In the genomic region with DNA sequence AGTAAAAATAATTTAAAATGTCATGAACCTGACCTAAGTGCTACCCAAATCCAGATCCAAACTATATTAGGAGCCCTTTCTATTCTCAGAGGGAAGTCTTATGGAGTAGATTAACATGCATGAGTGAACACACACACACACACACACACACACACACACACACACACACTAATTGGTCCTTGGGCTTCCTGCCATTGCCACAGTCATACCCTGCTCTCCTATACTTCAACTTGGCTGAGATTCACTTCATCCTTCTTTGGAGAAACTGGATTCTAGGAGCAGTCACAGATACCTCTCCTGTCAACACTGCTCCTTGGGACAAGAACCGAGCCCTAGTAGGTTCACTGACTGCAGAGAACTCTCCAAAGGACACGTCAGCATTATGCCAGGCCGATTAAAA, we compare ENCODE assay signal across 21 mouse cellular contexts.
A peak's percentile ranks its signal among the peaks of the same experiment; 100 is the strongest.
DNase-seq lines count a peak whose midpoint lies in the region; ATAC-seq lines count a peak whose summit lies in the region.
"Had no signal": no experiment of that assay in that cellular context is flagged by ENCODE, and none has a peak within 500 bp of the region (broad histone marks: within the 10 kb centered on the region; RNA-seq: fewer than 3 reads in every experiment).

No protein-coding gene starts in this region.

- H3K27me3 ChIP-seq in forebrain, embryonic 13.5 days, result no peaks in the 10 kb centered on the region
- H3K27me3 ChIP-seq in forebrain, embryonic 10.5 days (ENCODE audit: poor library complexity, severe bottlenecking), result no peaks in the 10 kb centered on the region
- no peaks in the 10 kb centered on the region for H3K27me3 ChIP-seq in hindbrain, embryonic 13.5 days
- no peaks in the 10 kb centered on the region for H3K27me3 ChIP-seq in hindbrain, embryonic 10.5 days (ENCODE audit: insufficient read depth, poor library complexity, severe bottlenecking)
- no peaks in the 10 kb centered on the region for H3K27me3 ChIP-seq in hindbrain, embryonic 16.5 days (replicated peaks; ENCODE audit: control insufficient read depth, insufficient read depth, low read length)
- H3K27me3 ChIP-seq: CH12.LX; embryonic facial prominence, embryonic 15.5 days; heart, embryonic 12.5 days; intestine, embryonic 15.5 days had no signal

- H3K4me3 ChIP-seq in forebrain, embryonic 13.5 days, result no peak overlapping the region
- no peak overlapping the region for H3K4me3 ChIP-seq in forebrain, embryonic 10.5 days
- H3K4me3 ChIP-seq in hindbrain, embryonic 13.5 days, result no peak overlapping the region
- H3K4me3 ChIP-seq in hindbrain, embryonic 10.5 days, result no peak overlapping the region
- no peak overlapping the region for H3K4me3 ChIP-seq in hindbrain, embryonic 16.5 days (ENCODE audit: low read length)
- H3K4me3 ChIP-seq: embryonic facial prominence, embryonic 15.5 days; erythroblast, embryonic 14.5 days; heart, embryonic 12.5 days; intestine, embryonic 15.5 days had no signal

- no peaks in the 10 kb centered on the region for H3K36me3 ChIP-seq in forebrain, embryonic 13.5 days (ENCODE audit: poor library complexity, severe bottlenecking)
- no peaks in the 10 kb centered on the region for H3K36me3 ChIP-seq in forebrain, embryonic 10.5 days (replicated peaks)
- H3K36me3 ChIP-seq in hindbrain, embryonic 13.5 days, result no peaks in the 10 kb centered on the region
- no peaks in the 10 kb centered on the region for H3K36me3 ChIP-seq in hindbrain, embryonic 10.5 days
- no peaks in the 10 kb centered on the region for H3K36me3 ChIP-seq in hindbrain, embryonic 16.5 days (ENCODE audit: control insufficient read depth, insufficient read depth, low read length)
- H3K36me3 ChIP-seq: embryonic facial prominence, embryonic 15.5 days; heart, embryonic 12.5 days; intestine, embryonic 15.5 days had no signal

- ATAC-seq in forebrain, embryonic 13.5 days, result peak; percentile 72
- ATAC-seq in hindbrain, embryonic 13.5 days (ENCODE audit: low FRiP score), result 0 out of 2 replicates have a peak, but pooled peaks have one; percentile 39
- ATAC-seq in hindbrain, embryonic 16.5 days, result peak; percentile 17; the same call in 1 of the 2 replicates
- ATAC-seq: intestine, embryonic 15.5 days had no signal

- no peak for DNase-seq in forebrain, embryonic 10.5 days (ENCODE audit: extremely low spot score, low spot score)
- DNase-seq in hindbrain, embryonic 10.5 days (ENCODE audit: low spot score), result no peak
- peak; percentile 37 for DNase-seq in Muller cell, postnatal 12 days (ENCODE audit: inconsistent ontology term)
- no peak for DNase-seq in layer of hippocampus, adult 9-10 months (ENCODE audit: low spot score)
- no peak for DNase-seq in thymus, postnatal 25 days
- DNase-seq: adrenal gland, adult 8-10 months; adrenal gland, postnatal 36 days; cerebellum, adult 11 months; cerebellum, adult 8-10 months; cerebellum, postnatal 25 days; gastrocnemius, adult 2 months; gastrocnemius, postnatal 25 days; kidney, adult 18-20 months had no signal

- H3K4me1 ChIP-seq in forebrain, embryonic 13.5 days, result peaks cover 10% of the 10 kb centered on the region
- H3K4me1 ChIP-seq in forebrain, embryonic 10.5 days, result no peaks in the 10 kb centered on the region
- H3K4me1 ChIP-seq in hindbrain, embryonic 13.5 days (replicated peaks), result 0 out of 2 replicates have a peak, but pooled peaks cover 2% of the 10 kb centered on the region
- no peaks in the 10 kb centered on the region for H3K4me1 ChIP-seq in hindbrain, embryonic 10.5 days (replicated peaks)
- H3K4me1 ChIP-seq in hindbrain, embryonic 16.5 days (ENCODE audit: control insufficient read depth, insufficient read depth, low read depth, low read length), result no peaks in the 10 kb centered on the region
- H3K4me1 ChIP-seq: embryonic facial prominence, embryonic 15.5 days; heart, embryonic 12.5 days; intestine, embryonic 15.5 days had no signal

- WGBS in forebrain, embryonic 13.5 days, result 87% methylated on average over 3 of the region's 3 CpGs
- 93% methylated on average over 3 of the region's 3 CpGs for WGBS in forebrain, embryonic 10.5 days
- 78% methylated on average over 3 of the region's 3 CpGs for WGBS in hindbrain, embryonic 13.5 days
- 90% methylated on average over 3 of the region's 3 CpGs for WGBS in hindbrain, embryonic 10.5 days
- 56% methylated on average over 3 of the region's 3 CpGs for WGBS in hindbrain, embryonic 16.5 days

- H3K4me2 ChIP-seq in forebrain, embryonic 13.5 days, result no peak overlapping the region
- no peak overlapping the region for H3K4me2 ChIP-seq in hindbrain, embryonic 13.5 days
- H3K4me2 ChIP-seq in hindbrain, embryonic 16.5 days (ENCODE audit: low read length), result no peak overlapping the region
- H3K4me2 ChIP-seq: embryonic facial prominence, embryonic 15.5 days; heart, embryonic 12.5 days; intestine, embryonic 15.5 days had no signal

- H3K9ac ChIP-seq in forebrain, embryonic 13.5 days, result no peak overlapping the region
- H3K9ac ChIP-seq in hindbrain, embryonic 13.5 days, result no peak overlapping the region
- no peak overlapping the region for H3K9ac ChIP-seq in hindbrain, embryonic 16.5 days (ENCODE audit: low read depth, low read length)
- H3K9ac ChIP-seq: embryonic facial prominence, embryonic 15.5 days; heart, embryonic 12.5 days; intestine, embryonic 15.5 days had no signal

- no peaks in the 10 kb centered on the region for H3K9me3 ChIP-seq in forebrain, embryonic 13.5 days (replicated peaks)
- H3K9me3 ChIP-seq in forebrain, embryonic 10.5 days, result no peaks in the 10 kb centered on the region
- no peaks in the 10 kb centered on the region for H3K9me3 ChIP-seq in hindbrain, embryonic 13.5 days
- no peaks in the 10 kb centered on the region for H3K9me3 ChIP-seq in hindbrain, embryonic 10.5 days
- no peaks in the 10 kb centered on the region for H3K9me3 ChIP-seq in hindbrain, embryonic 16.5 days (ENCODE audit: control insufficient read depth, low read length)
- H3K9me3 ChIP-seq: embryonic facial prominence, embryonic 15.5 days; heart, embryonic 12.5 days; intestine, embryonic 15.5 days had no signal

- no peak overlapping the region for H3K27ac ChIP-seq in forebrain, embryonic 13.5 days
- no peak overlapping the region for H3K27ac ChIP-seq in forebrain, embryonic 10.5 days
- no peak overlapping the region for H3K27ac ChIP-seq in hindbrain, embryonic 13.5 days
- H3K27ac ChIP-seq in hindbrain, embryonic 10.5 days, result no peak overlapping the region
- no peak overlapping the region for H3K27ac ChIP-seq in hindbrain, embryonic 16.5 days (ENCODE audit: low read depth, low read length)
- H3K27ac ChIP-seq: embryonic facial prominence, embryonic 15.5 days; intestine, embryonic 15.5 days had no signal

Comparison
In these comparisons a context has a peak if more than half of its experiments do, and no peak if none do; other contexts are left out.
1. ATAC-seq: peak in every context shown above with its lines; median percentile 72 in forebrain, embryonic 13.5 days; 39 in hindbrain, embryonic 13.5 days; 17 in hindbrain, embryonic 16.5 days.